Mouse (Mus musculus) E14TG2a.4 (cell line): ENCODE measurements around the gene Abcb8.

Experiments
- CTCF ChIP-seq: conservative IDR thresholded peaks from 2 replicates; pipeline ENCODE4 v1.5.1; 2014; ENCODE audit warnings: low read length
- NANOG ChIP-seq: IDR thresholded peaks from 2 replicates; pipeline ENCODE4 v1.6.1; 2014; ENCODE audit warnings: borderline replicate concordance, low read length, mixed read lengths
- POU5F1 ChIP-seq: IDR thresholded peaks from 2 replicates; pipeline ENCODE4 v1.6.1; 2014; ENCODE audit warnings: low read length, borderline replicate concordance

DNA sequence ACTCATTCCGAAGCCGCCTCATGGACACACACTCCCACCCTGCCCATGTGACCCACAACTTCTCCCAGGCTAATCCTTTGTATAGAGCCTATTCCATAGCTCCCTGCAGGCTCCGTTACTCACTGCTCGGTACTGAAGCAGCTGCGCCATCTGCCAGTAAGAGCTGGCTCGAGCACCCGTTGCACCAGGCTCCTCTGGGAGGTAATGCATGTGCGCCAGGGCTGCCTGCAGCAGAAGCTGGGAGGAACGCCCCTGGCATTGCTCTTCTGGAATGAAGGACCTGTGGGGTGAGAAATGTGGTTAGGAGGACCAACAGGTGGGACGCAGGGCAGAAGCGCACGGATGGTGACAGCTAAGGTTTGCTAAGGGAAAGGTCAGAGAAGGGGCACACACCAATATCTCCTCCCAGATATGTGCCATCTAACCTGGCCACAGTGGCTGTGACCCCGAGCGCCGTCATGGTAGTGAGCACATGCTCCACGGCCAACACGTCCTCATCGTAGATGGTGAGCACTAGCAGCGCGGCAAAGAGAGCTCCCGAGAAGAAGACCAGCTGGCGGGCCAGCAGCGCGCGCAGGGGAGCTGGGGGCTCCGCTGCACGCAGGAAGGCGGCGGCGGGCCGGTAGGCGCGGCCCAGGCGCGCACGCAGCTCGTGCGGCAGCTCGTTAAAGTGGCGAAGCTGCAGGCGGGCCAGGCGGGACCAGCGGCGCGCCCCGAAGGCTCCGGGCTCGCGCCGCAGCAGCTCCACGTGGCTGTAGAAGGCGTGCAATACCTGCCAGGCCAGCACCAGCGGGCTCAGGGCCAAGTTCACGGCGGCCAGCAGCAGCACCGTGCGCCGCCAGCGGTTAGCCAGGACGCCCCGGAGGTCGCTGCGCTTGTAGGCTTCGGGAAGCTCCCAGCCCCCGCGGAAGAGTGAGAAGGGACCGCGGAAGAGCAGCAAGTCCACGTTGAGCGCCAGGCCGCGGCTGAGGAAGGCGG lies 5.9 kb upstream of the Abcb8 start:
- TF ChIP-seq CTCF (no peak), POU5F1 (no peak), NANOG (no peak)
